Mouse (Mus musculus) heart, postnatal 0 days (tissue): ENCODE measurements around the gene Pde3a. TPM values are rescaled to one million over a fixed set of nuclear protein-coding genes. Genes with fewer than 3 reads are reported as not detected.

Source experiments
- ATAC-seq: fragments of 200-750 bp; cut with Nextera tagmentation; 2 replicates; pipeline ENCODE4 v1.8.0; 2017; ENCODE audit warnings: low read depth, moderate number of reproducible peaks, moderate library complexity; ENCODE audit not compliant: insufficient read depth
- DNase-seq: peaks from one replicate; pipeline ENCODE4 v3.0.0-alpha.2; 2016; ENCODE audit warnings: low spot score
- H3K27ac ChIP-seq: fragments of 300-500 bp; sonication (generic); 2 replicates; pipeline ENCODE4 v1.5.1; 2014; ENCODE audit warnings: low read depth, mild to moderate bottlenecking
- H3K27me3 ChIP-seq: fragments of 300-500 bp; sonication (generic); 2 replicates; pipeline ENCODE4 v1.6.1; 2014; ENCODE audit warnings: low read length, mixed read lengths; ENCODE audit not compliant: control insufficient read depth, insufficient read depth
- H3K36me3 ChIP-seq: fragments of 300-500 bp; sonication (generic); replicated peaks from 2 replicates; pipeline ENCODE4 v1.6.1; 2014; ENCODE audit warnings: low read length, mixed read lengths; ENCODE audit not compliant: control insufficient read depth, insufficient read depth
- H3K4me1 ChIP-seq: fragments of 300-500 bp; sonication (generic); 2 replicates; pipeline ENCODE4 v1.6.1; 2014; ENCODE audit warnings: antibody characterized with exemption; ENCODE audit not compliant: control insufficient read depth, insufficient read depth
- H3K4me2 ChIP-seq: fragments of 300-500 bp; sonication (generic); 2 replicates; pipeline ENCODE4 v1.6.1; 2014; ENCODE audit warnings: low read depth, mild to moderate bottlenecking, low read length, moderate library complexity
- H3K4me3 ChIP-seq: fragments of 300-500 bp; sonication (generic); 2 replicates; pipeline ENCODE4 v1.5.1; 2014; ENCODE audit warnings: low read depth, low read length
- H3K9ac ChIP-seq: fragments of 300-500 bp; sonication (generic); replicated peaks from 2 replicates; pipeline ENCODE4 v1.6.1; 2014; ENCODE audit warnings: low read depth, low read length, mixed read lengths
- H3K9me3 ChIP-seq: fragments of 300-500 bp; sonication (generic); replicated peaks from 2 replicates; pipeline ENCODE4 v1.6.1; 2016; ENCODE audit warnings: low read length; ENCODE audit not compliant: control insufficient read depth
- CTCF ChIP-seq: IDR thresholded peaks from 2 replicates; pipeline ENCODE4 v1.5.1; 2016; ENCODE audit warnings: antibody characterized with exemption, control low read depth, low read depth
- EP300 ChIP-seq: IDR thresholded peaks from 2 replicates; pipeline ENCODE4 v1.6.1; 2016; ENCODE audit warnings: antibody characterized with exemption, low read depth
- WGBS: fragments of 180-500 bp; shearing (Covaris S2); extraction: QIAGEN DNeasy Blood & Tissue Kit; methylation state at CpG from one replicate; pipeline ENCODE4 v1.1.7; 2014; 5-methylcytosine and 5-hydroxymethylcytosine counted together
- polyA plus RNA-seq: library from polyadenylated mRNA; unstranded; fragments of >200 nt; fragmentation: Nextera tagmentation; extraction: Ambion mirVana; gene quantifications from 2 replicates; pipeline ENCODE4 v1.2.1, GENCODE M21; 2015
- total RNA-seq: library from RNA; depleted of rRNA; stranded (reverse); fragments of >200 nt; gene quantifications from 2 replicates; pipeline ENCODE4 v1.2.3, GENCODE M21; 2014; ENCODE audit warnings: low replicate concordance

The Pde3a gene
- total and polyA plus RNA-seq, 2 experiments from 2014 or later, result 8.2 to 42.0 TPM

DNA sequence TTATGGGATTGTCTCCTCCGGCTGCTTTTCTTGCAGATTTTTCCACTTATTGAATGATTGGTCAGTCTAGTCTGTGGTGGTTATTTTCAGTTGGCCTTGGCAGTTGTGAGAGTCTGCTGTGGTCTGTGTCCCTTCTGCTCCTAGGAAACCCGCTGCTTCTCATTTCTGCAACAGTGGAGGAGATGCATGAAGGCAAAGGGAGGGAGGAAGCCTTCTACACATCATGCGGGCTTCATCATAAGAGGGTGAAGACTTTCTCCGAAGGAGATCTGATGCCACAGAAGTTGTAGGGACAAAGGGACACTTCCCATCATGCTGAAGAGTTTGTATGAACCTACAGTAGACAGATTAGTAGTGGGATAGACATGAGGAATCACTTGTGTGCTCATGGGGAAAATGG, 16.2 kb downstream of the Pde3a start:
- no peaks in the 10 kb centered on the region for H3K9me3 ChIP-seq
- H3K36me3 ChIP-seq, result no peaks in the 10 kb centered on the region
- no peaks in the 10 kb centered on the region for H3K27me3 ChIP-seq
- peaks cover 51% of the 10 kb centered on the region for H3K4me1 ChIP-seq
- H3K27ac ChIP-seq, result no peak overlapping the region
- no peak overlapping the region for H3K9ac ChIP-seq
- no peak overlapping the region for H3K4me3 ChIP-seq
- 79% methylated on average over 4 of the region's 4 CpGs for WGBS
- ATAC-seq, result no peak
- H3K4me2 ChIP-seq, result no peak overlapping the region
- TF ChIP-seq EP300 (no peak), CTCF (no peak)
- no peak for DNase-seq

- H3K9ac ChIP-seq, result no peak overlapping the region
- no peak for TF ChIP-seq EP300
- no peak for TF ChIP-seq CTCF
- peaks cover 55% of the 10 kb centered on the region for H3K4me1 ChIP-seq
- ATAC-seq, result peak; percentile 30; the same call in 1 of the 2 replicates
- H3K27me3 ChIP-seq, result no peaks in the 10 kb centered on the region
- 44% methylated on average over 11 of the region's 11 CpGs for WGBS
- DNase-seq, result no peak
- H3K36me3 ChIP-seq, result no peaks in the 10 kb centered on the region
- no peaks in the 10 kb centered on the region for H3K9me3 ChIP-seq
- H3K4me2 ChIP-seq, result peak overlapping the region; percentile 9; the same call in 1 of the 2 replicates
- no peak overlapping the region for H3K4me3 ChIP-seq
- peak overlapping the region; percentile 70 for H3K27ac ChIP-seq
These were observed 19.0 kb downstream of the Pde3a start for GRCm38 (mm10) chr6:141267888-141268570.

- ATAC-seq, result no peak
- H3K9me3 ChIP-seq, result no peaks in the 10 kb centered on the region
- DNase-seq, result no peak
- H3K4me1 ChIP-seq, result peaks cover 49% of the 10 kb centered on the region
- H3K4me3 ChIP-seq, result no peak overlapping the region
- H3K9ac ChIP-seq, result no peak overlapping the region
- WGBS, result 91% methylated on average over 5 of the region's 5 CpGs
- H3K4me2 ChIP-seq, result no peak overlapping the region
- no peaks in the 10 kb centered on the region for H3K27me3 ChIP-seq
- no peak for TF ChIP-seq EP300
- TF ChIP-seq CTCF, result no peak
- H3K36me3 ChIP-seq, result no peaks in the 10 kb centered on the region
- peak overlapping the region; percentile 70; the same call in 1 of the 2 replicates for H3K27ac ChIP-seq
These were observed 19.8 kb downstream of the Pde3a start for GRCm38 (mm10) chr6:141268871-141269270.

DNA sequence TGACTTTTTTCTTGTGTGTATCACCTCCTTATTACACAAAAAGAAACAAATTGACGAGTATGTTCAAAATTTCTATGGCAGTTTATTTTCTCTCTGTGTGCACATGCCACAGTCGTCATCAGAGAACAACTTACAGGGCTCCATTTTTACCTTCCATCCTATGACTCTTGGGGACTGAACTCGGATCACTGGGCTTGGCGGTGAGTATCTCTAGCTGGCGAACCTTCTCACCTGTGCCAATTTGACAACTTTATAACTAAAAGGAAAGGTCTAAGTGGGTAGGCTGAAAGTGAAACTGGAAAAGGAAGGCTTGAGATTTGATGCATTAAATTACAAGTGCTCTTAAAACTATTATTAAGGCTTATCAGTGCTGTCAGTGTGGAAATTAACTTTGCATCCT, 22.1 kb downstream of the Pde3a start:
- no peak for TF ChIP-seq EP300
- no peak for TF ChIP-seq CTCF
- H3K4me1 ChIP-seq, result peaks cover 52% of the 10 kb centered on the region
- WGBS, result 83% methylated on average over 5 of the region's 5 CpGs
- H3K27ac ChIP-seq, result no peak overlapping the region
- DNase-seq (no peak), ATAC-seq (no peak)
- H3K9me3 ChIP-seq, result no peaks in the 10 kb centered on the region
- H3K4me3 ChIP-seq, result no peak overlapping the region
- H3K36me3 ChIP-seq, result no peaks in the 10 kb centered on the region
- no peaks in the 10 kb centered on the region for H3K27me3 ChIP-seq
- no peak overlapping the region for H3K9ac ChIP-seq
- H3K4me2 ChIP-seq, result no peak overlapping the region

GRCm38 (mm10) chr6:141271579-141271978, 22.5 kb downstream of the Pde3a start:
- no peak overlapping the region for H3K27ac ChIP-seq
- H3K9me3 ChIP-seq, result no peaks in the 10 kb centered on the region
- TF ChIP-seq EP300, result no peak
- TF ChIP-seq CTCF, result no peak
- H3K36me3 ChIP-seq, result no peaks in the 10 kb centered on the region
- WGBS, result 77% methylated on average over 3 of the region's 3 CpGs
- DNase-seq, result no peak
- no peaks in the 10 kb centered on the region for H3K27me3 ChIP-seq
- H3K4me1 ChIP-seq, result peaks cover 52% of the 10 kb centered on the region
- no peak overlapping the region for H3K4me2 ChIP-seq
- no peak for ATAC-seq
- H3K4me3 ChIP-seq, result no peak overlapping the region
- H3K9ac ChIP-seq, result no peak overlapping the region

DNA sequence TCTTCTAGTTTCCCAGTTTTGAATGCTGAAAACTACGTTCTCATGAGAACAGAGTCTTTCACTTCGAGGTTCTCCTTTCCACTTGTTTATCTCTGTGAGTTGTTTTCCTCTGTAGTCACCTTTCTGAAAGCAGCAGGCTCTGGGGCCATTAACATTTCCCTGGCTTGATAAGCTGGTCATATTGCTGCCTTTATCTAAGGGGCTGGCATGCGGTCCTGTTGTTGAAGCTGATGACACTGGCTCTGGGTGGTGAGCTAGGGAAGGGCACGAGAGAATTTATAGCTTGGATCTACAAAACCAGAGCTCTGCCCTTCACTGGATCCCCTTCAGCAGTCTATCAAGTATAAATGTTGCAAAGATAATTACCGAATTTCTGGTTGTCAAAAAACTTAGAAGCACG, 24.6 kb downstream of the Pde3a start:
- Histone ChIP-seq H3K4me3 (no peak overlapping the region), H3K4me1 (peaks cover 38% of the 10 kb centered on the region), H3K36me3 (no peaks in the 10 kb centered on the region), H3K9me3 (no peaks in the 10 kb centered on the region), H3K9ac (no peak overlapping the region), H3K27ac (peak overlapping the region; percentile 83), H3K4me2 (peak overlapping the region; percentile 24), H3K27me3 (no peaks in the 10 kb centered on the region)
- peak; percentile 55 for DNase-seq
- 20% methylated on average over 6 of the region's 6 CpGs for WGBS
- TF ChIP-seq EP300 (peak; percentile 92), CTCF (no peak)
- peak; percentile 92 for ATAC-seq
